Mouse (Mus musculus) ZHBTc4 (cell line): ENCODE measurements around the gene Adh1.

ENCODE experiments used
- DNase-seq: peaks from one replicate; pipeline ENCODE4 v3.0.0-alpha.2; 2011; ENCODE audit warnings: low read depth, low spot score

Adh1 gene

GRCm38 (mm10) chr3:138240942-138241341 lies 19.8 kb upstream of the Adh1 start:
- DNase-seq = no peak

- DNase-seq = no peak
Measured at GRCm38 (mm10) chr3:138241371-138241770, 19.4 kb upstream of the Adh1 start.

- no peak for DNase-seq
Measured at GRCm38 (mm10) chr3:138242021-138242726, 18.6 kb upstream of the Adh1 start.

- no peak for DNase-seq
Measured at GRCm38 (mm10) chr3:138242933-138243332, 17.9 kb upstream of the Adh1 start.

- DNase-seq = no peak
Measured at GRCm38 (mm10) chr3:138244338-138244874, 16.4 kb upstream of the Adh1 start.

- DNase-seq = no peak
Measured at GRCm38 (mm10) chr3:138246511-138247020, 14.2 kb upstream of the Adh1 start.

- DNase-seq = no peak
Measured at GRCm38 (mm10) chr3:138247241-138247640, 13.6 kb upstream of the Adh1 start.

- no peak for DNase-seq
Measured at GRCm38 (mm10) chr3:138248011-138248410, 12.8 kb upstream of the Adh1 start.

GRCm38 (mm10) chr3:138248746-138249145 lies 12.0 kb upstream of the Adh1 start:
- DNase-seq = no peak

GRCm38 (mm10) chr3:138251156-138251555 lies 9.6 kb upstream of the Adh1 start:
- no peak for DNase-seq

- no peak for DNase-seq
Measured at GRCm38 (mm10) chr3:138254205-138254604, 6.6 kb upstream of the Adh1 start.

GRCm38 (mm10) chr3:138255366-138255765 lies 5.4 kb upstream of the Adh1 start:
- DNase-seq = no peak

GRCm38 (mm10) chr3:138255780-138256550 lies 4.8 kb upstream of the Adh1 start:
- no peak for DNase-seq

- DNase-seq = no peak
Measured at GRCm38 (mm10) chr3:138262568-138262967, 1.8 kb downstream of the Adh1 start.

GRCm38 (mm10) chr3:138263154-138263930 lies 2.6 kb downstream of the Adh1 start:
- no peak for DNase-seq

GRCm38 (mm10) chr3:138264648-138265047 lies 3.9 kb downstream of the Adh1 start:
- no peak for DNase-seq

GRCm38 (mm10) chr3:138270507-138270906 lies 9.7 kb downstream of the Adh1 start:
- DNase-seq = no peak

- no peak for DNase-seq
Measured at GRCm38 (mm10) chr3:138271297-138271696, 10.5 kb downstream of the Adh1 start.

GRCm38 (mm10) chr3:138273080-138273479 lies 12.3 kb downstream of the Adh1 start:
- peak; percentile 65 for DNase-seq

GRCm38 (mm10) chr3:138275100-138275499 lies 14.3 kb downstream of the Adh1 start:
- no peak for DNase-seq

GRCm38 (mm10) chr3:138282556-138282955 lies 21.8 kb downstream of the Adh1 start:
- DNase-seq = no peak

GRCm38 (mm10) chr3:138283831-138284230 lies 23.0 kb downstream of the Adh1 start:
- DNase-seq = no peak
